Mouse (Mus musculus): ENCODE data around the gene Fars2.

- no peak for TF ChIP-seq CTCF (IDR thresholded peaks at IDR 0.05; ENCODE audit: control insufficient read depth, insufficient read depth, insufficient replicate concordance, low read depth, low read length)
- TF ChIP-seq POLR2A (IDR thresholded peaks at IDR 0.05; ENCODE audit: control insufficient read depth, low read depth, low read length) = no peak
These were observed 511.9 kb downstream of the Fars2 start for GRCm38 (mm10) chr13:36629154-36629553.

Measured in testis, adult 2 months (tissue).